Mouse (Mus musculus): Measurements from ENCODE around the gene Chrna9.

DNA sequence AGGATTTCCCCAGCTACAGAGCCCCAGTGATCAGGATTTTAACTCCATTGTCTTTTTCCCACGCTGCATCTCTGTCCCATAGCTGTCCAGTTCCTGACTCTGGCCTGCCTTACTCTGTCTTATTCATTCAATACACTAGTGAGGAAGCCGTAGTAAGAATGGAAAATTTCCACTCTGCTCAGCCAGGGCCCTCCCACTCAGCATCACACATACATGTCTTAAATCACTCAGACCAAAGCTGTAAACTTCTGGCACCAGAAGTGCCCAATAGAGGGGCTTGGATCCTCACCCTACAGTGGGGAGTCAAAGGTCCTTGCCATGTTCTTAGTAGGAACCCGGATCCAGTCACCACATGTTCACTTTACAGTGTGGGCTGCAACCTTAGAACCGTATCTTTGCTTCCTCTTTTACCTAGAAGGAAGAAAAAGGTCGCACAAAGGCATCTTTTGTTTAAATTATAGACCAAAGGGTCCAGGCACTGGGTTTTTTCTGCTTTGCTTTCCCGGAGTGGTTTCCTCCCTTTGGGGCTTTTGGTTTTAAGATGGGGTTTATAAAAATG lies 65.9 kb downstream of the Chrna9 start:
- no peak for TF ChIP-seq CTCF (conservative IDR thresholded peaks at IDR 0.05 in 1 of 2, IDR thresholded peaks at IDR 0.05 in 1 of 2; ENCODE audit: low read depth in 2 of 2, low read length in 2 of 2)
- no peak for TF ChIP-seq GABPA (IDR thresholded peaks at IDR 0.05; ENCODE audit: insufficient replicate concordance, low read depth, low read length)
- no peak for TF ChIP-seq POLR2A (IDR thresholded peaks at IDR 0.05; ENCODE audit: low read depth, low read length)
- no peak for TF ChIP-seq NELFE (IDR thresholded peaks at IDR 0.05; ENCODE audit: low read depth, low read length)
